Mouse (Mus musculus) heart, postnatal 0 days (tissue): ENCODE measurements around the gene Vmn1r176. TPM values are rescaled to one million over a fixed set of nuclear protein-coding genes. Genes with fewer than 3 reads are reported as not detected.
"Not testable (repeated sequence)": the region's sequence is repeated elsewhere in the genome, so short reads cannot be mapped to it uniquely, and the experiment has no call there.

Source experiments
- ATAC-seq: fragments of 200-750 bp; cut with Nextera tagmentation; 2 replicates; pipeline ENCODE4 v1.8.0; 2017; ENCODE audit warnings: low read depth, moderate number of reproducible peaks, moderate library complexity; ENCODE audit not compliant: insufficient read depth
- DNase-seq: peaks from one replicate; pipeline ENCODE4 v3.0.0-alpha.2; 2016; ENCODE audit warnings: low spot score
- H3K27ac ChIP-seq: fragments of 300-500 bp; sonication (generic); 2 replicates; pipeline ENCODE4 v1.5.1; 2014; ENCODE audit warnings: low read depth, mild to moderate bottlenecking
- H3K27me3 ChIP-seq: fragments of 300-500 bp; sonication (generic); 2 replicates; pipeline ENCODE4 v1.6.1; 2014; ENCODE audit warnings: low read length, mixed read lengths; ENCODE audit not compliant: control insufficient read depth, insufficient read depth
- H3K36me3 ChIP-seq: fragments of 300-500 bp; sonication (generic); replicated peaks from 2 replicates; pipeline ENCODE4 v1.6.1; 2014; ENCODE audit warnings: low read length, mixed read lengths; ENCODE audit not compliant: control insufficient read depth, insufficient read depth
- H3K4me1 ChIP-seq: fragments of 300-500 bp; sonication (generic); 2 replicates; pipeline ENCODE4 v1.6.1; 2014; ENCODE audit warnings: antibody characterized with exemption; ENCODE audit not compliant: control insufficient read depth, insufficient read depth
- H3K4me2 ChIP-seq: fragments of 300-500 bp; sonication (generic); 2 replicates; pipeline ENCODE4 v1.6.1; 2014; ENCODE audit warnings: low read depth, mild to moderate bottlenecking, low read length, moderate library complexity
- H3K4me3 ChIP-seq: fragments of 300-500 bp; sonication (generic); 2 replicates; pipeline ENCODE4 v1.5.1; 2014; ENCODE audit warnings: low read depth, low read length
- H3K9ac ChIP-seq: fragments of 300-500 bp; sonication (generic); replicated peaks from 2 replicates; pipeline ENCODE4 v1.6.1; 2014; ENCODE audit warnings: low read depth, low read length, mixed read lengths
- H3K9me3 ChIP-seq: fragments of 300-500 bp; sonication (generic); replicated peaks from 2 replicates; pipeline ENCODE4 v1.6.1; 2016; ENCODE audit warnings: low read length; ENCODE audit not compliant: control insufficient read depth
- CTCF ChIP-seq: IDR thresholded peaks from 2 replicates; pipeline ENCODE4 v1.5.1; 2016; ENCODE audit warnings: antibody characterized with exemption, control low read depth, low read depth
- EP300 ChIP-seq: IDR thresholded peaks from 2 replicates; pipeline ENCODE4 v1.6.1; 2016; ENCODE audit warnings: antibody characterized with exemption, low read depth
- WGBS: fragments of 180-500 bp; shearing (Covaris S2); extraction: QIAGEN DNeasy Blood & Tissue Kit; methylation state at CpG from one replicate; pipeline ENCODE4 v1.1.7; 2014; 5-methylcytosine and 5-hydroxymethylcytosine counted together
- polyA plus RNA-seq: library from polyadenylated mRNA; unstranded; fragments of >200 nt; fragmentation: Nextera tagmentation; extraction: Ambion mirVana; gene quantifications from 2 replicates; pipeline ENCODE4 v1.2.1, GENCODE M21; 2015
- total RNA-seq: library from RNA; depleted of rRNA; stranded (reverse); fragments of >200 nt; gene quantifications from 2 replicates; pipeline ENCODE4 v1.2.3, GENCODE M21; 2014; ENCODE audit warnings: low replicate concordance; rRNA removed

Vmn1r176 gene
- total RNA-seq (not detected in 2 replicates), polyA plus RNA-seq (not detected in 2 replicates)

DNA sequence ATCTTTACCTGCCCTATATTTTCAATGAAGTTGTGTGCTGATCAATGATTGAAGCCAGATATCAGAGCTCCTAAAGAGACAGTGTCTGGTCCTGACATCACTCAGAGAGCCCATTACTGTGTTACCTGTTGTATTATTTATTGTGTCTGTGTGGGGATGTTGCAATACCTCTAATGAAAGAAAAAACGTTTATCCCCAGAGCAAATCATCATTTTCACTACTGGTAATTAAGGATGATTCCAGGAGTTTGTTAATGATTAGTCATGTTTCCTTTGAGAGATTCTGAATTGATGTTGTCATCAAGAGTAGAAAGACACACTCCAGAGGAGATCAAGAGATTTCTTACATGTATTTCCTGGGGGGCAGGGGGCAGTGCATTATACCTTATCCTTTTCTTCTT lies at the start of gene Vmn1r176:
Gene Vmn1r176 (minus strand): TSS at position 101 of the 400 bp plus-strand sequence.
- not testable (repeated sequence) for H3K36me3 ChIP-seq, H3K27me3 ChIP-seq, H3K4me1 ChIP-seq, ATAC-seq, DNase-seq, H3K4me2 ChIP-seq, H3K4me3 ChIP-seq, H3K9me3 ChIP-seq, H3K27ac ChIP-seq, H3K9ac ChIP-seq
- no CpG with 5 or more reads among the region's 1 CpGs for WGBS

DNA sequence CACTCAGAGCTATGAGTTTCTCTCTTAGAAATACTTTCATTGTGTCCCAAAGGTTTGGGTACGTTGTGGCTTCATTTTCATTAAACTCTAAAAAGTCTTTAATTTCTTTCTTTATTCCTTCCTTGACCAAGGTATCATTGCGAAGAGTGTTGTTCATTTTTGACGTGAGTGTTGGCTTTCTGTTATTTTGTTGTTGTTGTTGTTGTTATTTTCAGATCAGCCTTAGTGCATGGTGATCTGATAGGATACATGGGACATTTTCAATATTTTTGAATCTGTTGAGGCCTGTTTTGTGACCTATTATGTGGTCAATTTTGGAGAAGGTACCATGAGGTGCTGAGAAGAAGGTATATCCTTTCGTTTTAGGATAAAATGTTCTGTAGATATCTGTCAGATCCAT lies 39.7 kb upstream of the Vmn1r176 start:
- H3K4me1 ChIP-seq, ATAC-seq, H3K4me3 ChIP-seq, H3K4me2 ChIP-seq, DNase-seq, H3K27me3 ChIP-seq, H3K27ac ChIP-seq, H3K36me3 ChIP-seq, H3K9me3 ChIP-seq, H3K9ac ChIP-seq: not testable (repeated sequence)
- WGBS = 48% methylated on average over 3 of the region's 4 CpGs

DNA sequence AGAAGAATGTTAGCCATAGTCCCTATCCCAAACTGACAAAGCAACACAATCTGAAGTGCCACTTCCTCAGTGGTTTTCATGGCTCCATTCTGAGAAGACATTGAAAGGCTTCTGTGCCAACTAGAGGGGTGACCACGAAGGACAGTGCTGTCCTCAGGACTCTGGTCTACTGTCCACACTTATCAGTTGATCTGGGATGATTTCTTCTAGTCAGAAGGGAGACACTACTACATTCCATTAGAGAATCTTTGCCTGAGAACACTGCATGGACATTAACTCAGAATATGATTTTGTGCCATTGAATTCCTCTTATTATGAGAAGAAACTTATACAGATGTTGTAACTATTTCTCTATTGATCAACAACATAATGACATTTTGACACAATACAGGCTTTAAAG lies 29.2 kb upstream of the Vmn1r176 start, which contains the start of gene Vmn1r177:
Gene Vmn1r177 (minus strand): TSS at position 101 of the 400 bp plus-strand sequence.
- not testable (repeated sequence) for H3K4me1 ChIP-seq, H3K4me2 ChIP-seq, H3K27ac ChIP-seq, DNase-seq, H3K9ac ChIP-seq, H3K4me3 ChIP-seq, H3K36me3 ChIP-seq, H3K9me3 ChIP-seq, H3K27me3 ChIP-seq, ATAC-seq
- WGBS = 25% methylated on average over 1 of the region's 1 CpGs

DNA sequence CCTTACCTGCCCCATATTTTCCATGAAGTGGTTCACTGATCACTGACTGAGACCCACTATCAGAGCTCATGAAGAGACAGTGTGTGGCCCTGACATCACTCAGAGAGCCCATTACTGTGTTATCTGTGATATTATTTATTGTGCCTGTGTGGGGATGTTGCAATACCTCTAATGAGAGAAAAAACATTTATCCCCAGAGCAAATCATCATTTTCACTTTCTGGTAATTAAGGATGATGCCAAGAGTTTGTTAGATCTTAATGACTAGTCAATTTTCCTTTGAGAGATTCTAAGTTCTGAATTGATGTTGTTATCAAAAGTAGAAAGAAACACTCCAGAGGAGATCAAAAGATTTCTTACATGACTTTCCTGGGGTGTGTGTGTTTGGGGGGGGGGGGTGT lies 26.6 kb downstream of the Vmn1r176 start, which contains the start of gene Vmn1r175:
Gene Vmn1r175 (minus strand): TSS at position 101 of the 400 bp plus-strand sequence.
- H3K4me2 ChIP-seq, DNase-seq: not testable (repeated sequence)

DNA sequence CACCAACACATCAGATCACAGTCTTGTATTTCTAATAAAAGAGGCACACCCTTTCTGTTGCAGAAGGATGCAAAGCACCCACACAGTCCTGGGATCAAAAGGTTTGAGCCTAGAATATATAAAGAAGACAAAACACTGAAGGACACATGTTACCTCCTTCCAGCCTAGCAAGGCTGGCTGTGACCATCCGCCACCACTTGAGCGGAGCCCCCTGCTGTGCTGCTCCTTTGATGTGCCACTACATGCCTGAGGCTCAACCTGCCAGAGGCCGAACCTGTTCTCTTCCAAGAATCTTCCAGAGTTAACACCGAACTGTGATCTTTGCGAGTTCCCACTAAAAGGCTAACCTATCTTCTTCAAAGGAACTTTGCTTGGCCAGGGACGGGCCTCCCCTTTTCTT lies 52.6 kb downstream of the Vmn1r176 start:
- Histone ChIP-seq H3K9me3 (peaks cover 22% of the 10 kb centered on the region), H3K9ac (no peak overlapping the region), H3K4me1 (no peaks in the 10 kb centered on the region), H3K4me3 (no peak overlapping the region), H3K4me2 (no peak overlapping the region), H3K27ac (no peak overlapping the region), H3K36me3 (no peaks in the 10 kb centered on the region), H3K27me3 (no peaks in the 10 kb centered on the region)
- ATAC-seq = no peak
- 64% methylated on average over 6 of the region's 6 CpGs for WGBS
- DNase-seq = no peak
- no peak for TF ChIP-seq EP300
- TF ChIP-seq CTCF = no peak

More for the DNA sequence above, 26.6 kb downstream of the Vmn1r176 start, which contains the start of gene Vmn1r175:
- not testable (repeated sequence) for H3K27me3 ChIP-seq, H3K36me3 ChIP-seq, H3K4me1 ChIP-seq, H3K27ac ChIP-seq, H3K9me3 ChIP-seq, ATAC-seq, H3K4me3 ChIP-seq, H3K9ac ChIP-seq

Other genes starting within 250 kb of the Vmn1r176 start
- gene Vmn1r170, start 231.2 kb downstream of the Vmn1r176 start, total RNA-seq = not detected in 2 replicates
- not detected in 2 replicates for gene Vmn1r170, start 231.2 kb downstream of the Vmn1r176 start, polyA plus RNA-seq
- gene Vmn1r171, start 206.7 kb downstream of the Vmn1r176 start, total RNA-seq = not detected in 2 replicates
- not detected in 2 replicates for gene Vmn1r171, start 206.7 kb downstream of the Vmn1r176 start, polyA plus RNA-seq
- not detected in 2 replicates for gene Vmn1r172, start 179.1 kb downstream of the Vmn1r176 start, total RNA-seq
- not detected in 2 replicates for gene Vmn1r172, start 179.1 kb downstream of the Vmn1r176 start, polyA plus RNA-seq
- gene Vmn1r173, start 136.7 kb downstream of the Vmn1r176 start, total RNA-seq = not detected in 2 replicates
- gene Vmn1r173, start 136.7 kb downstream of the Vmn1r176 start, polyA plus RNA-seq = not detected in 2 replicates
- not detected in 2 replicates for gene Vmn1r174, start 85.1 kb downstream of the Vmn1r176 start, total RNA-seq
- gene Vmn1r174, start 85.1 kb downstream of the Vmn1r176 start, polyA plus RNA-seq = not detected in 2 replicates
- not detected in 2 replicates for gene Vmn1r175, start 26.7 kb downstream of the Vmn1r176 start, total RNA-seq
- gene Vmn1r175, start 26.7 kb downstream of the Vmn1r176 start, polyA plus RNA-seq = not detected in 2 replicates
- gene Vmn1r177, start 29.1 kb upstream of the Vmn1r176 start, total RNA-seq = not detected in 2 replicates
- gene Vmn1r177, start 29.1 kb upstream of the Vmn1r176 start, polyA plus RNA-seq = not detected in 2 replicates
- not detected in 2 replicates for gene Vmn1r178, start 54.6 kb upstream of the Vmn1r176 start, total RNA-seq
- not detected in 2 replicates for gene Vmn1r178, start 54.6 kb upstream of the Vmn1r176 start, polyA plus RNA-seq
- not detected in 2 replicates for gene Vmn1r179, start 89.6 kb upstream of the Vmn1r176 start, total RNA-seq
- gene Vmn1r179, start 89.6 kb upstream of the Vmn1r176 start, polyA plus RNA-seq = not detected in 2 replicates
- not detected in 2 replicates for gene Vmn1r180, start 113.3 kb upstream of the Vmn1r176 start, total RNA-seq
- not detected in 2 replicates for gene Vmn1r180, start 113.3 kb upstream of the Vmn1r176 start, polyA plus RNA-seq
- not detected in 2 replicates for gene Vmn1r181, start 137.2 kb upstream of the Vmn1r176 start, total RNA-seq
- gene Vmn1r181, start 137.2 kb upstream of the Vmn1r176 start, polyA plus RNA-seq = not detected in 2 replicates
- not detected in 2 replicates for gene V1rd19, start 164.3 kb upstream of the Vmn1r176 start, total RNA-seq
- gene V1rd19, start 164.3 kb upstream of the Vmn1r176 start, polyA plus RNA-seq = not detected in 2 replicates
- not detected in 2 replicates for gene Vmn1r183, start 215.9 kb upstream of the Vmn1r176 start, total RNA-seq
- gene Vmn1r183, start 215.9 kb upstream of the Vmn1r176 start, polyA plus RNA-seq = not detected in 2 replicates
- 10.3 and 19.5 TPM in 2 replicates for gene Zfp180, start 244.6 kb upstream of the Vmn1r176 start, total RNA-seq
- 6.9 and 7.1 TPM in 2 replicates for gene Zfp180, start 244.6 kb upstream of the Vmn1r176 start, polyA plus RNA-seq